Mouse (Mus musculus) intestine, embryonic 15.5 days (tissue): ENCODE results near the gene Crat. TPM values are rescaled to one million over a fixed set of nuclear protein-coding genes. Genes with fewer than 3 reads are reported as not detected.

ENCODE experiments used
- ATAC-seq: fragments of 200-750 bp; cut with Nextera tagmentation; 2 replicates; pipeline ENCODE4 v1.8.0; 2017; ENCODE audit warnings: moderate TSS enrichment, moderate library complexity
- H3K27ac ChIP-seq: fragments of 300-500 bp; sonication (generic); 2 replicates; pipeline ENCODE4 v1.5.1; 2015; ENCODE audit warnings: mild to moderate bottlenecking, inconsistent platforms
- H3K27me3 ChIP-seq: fragments of 300-500 bp; sonication (generic); replicated peaks from 2 replicates; pipeline ENCODE4 v1.6.1; 2015; ENCODE audit warnings: inconsistent platforms
- H3K36me3 ChIP-seq: fragments of 300-500 bp; sonication (generic); 2 replicates; pipeline ENCODE4 v1.6.1; 2015; ENCODE audit warnings: inconsistent platforms
- H3K4me1 ChIP-seq: fragments of 300-500 bp; sonication (generic); replicated peaks from 2 replicates; pipeline ENCODE4 v1.6.1; 2015; ENCODE audit warnings: inconsistent platforms
- H3K4me2 ChIP-seq: fragments of 300-500 bp; sonication (generic); replicated peaks from 2 replicates; pipeline ENCODE4 v1.6.1; 2015; ENCODE audit warnings: mild to moderate bottlenecking, inconsistent platforms
- H3K4me3 ChIP-seq: fragments of 300-500 bp; sonication (generic); replicated peaks from 2 replicates; pipeline ENCODE4 v1.5.1; 2015; ENCODE audit warnings: inconsistent platforms
- H3K9ac ChIP-seq: fragments of 300-500 bp; sonication (generic); 2 replicates; pipeline ENCODE4 v1.6.1; 2015; ENCODE audit warnings: inconsistent platforms
- H3K9me3 ChIP-seq: fragments of 300-500 bp; sonication (generic); 2 replicates; pipeline ENCODE4 v1.6.1; 2016; ENCODE audit warnings: inconsistent platforms
- WGBS: fragments of 180-500 bp; shearing (Covaris S2); methylation state at CpG from one replicate; pipeline ENCODE4 v1.1.7; 2015; 5-methylcytosine and 5-hydroxymethylcytosine counted together
- polyA plus RNA-seq: library from polyadenylated mRNA; unstranded; fragments of >200 nt; fragmentation: Nextera tagmentation; extraction: Ambion mirVana; gene quantifications from 2 replicates; pipeline ENCODE4 v1.2.1, GENCODE M21; 2015

The Crat gene
- 19.6 and 19.8 TPM in 2 replicates for polyA plus RNA-seq

DNA sequence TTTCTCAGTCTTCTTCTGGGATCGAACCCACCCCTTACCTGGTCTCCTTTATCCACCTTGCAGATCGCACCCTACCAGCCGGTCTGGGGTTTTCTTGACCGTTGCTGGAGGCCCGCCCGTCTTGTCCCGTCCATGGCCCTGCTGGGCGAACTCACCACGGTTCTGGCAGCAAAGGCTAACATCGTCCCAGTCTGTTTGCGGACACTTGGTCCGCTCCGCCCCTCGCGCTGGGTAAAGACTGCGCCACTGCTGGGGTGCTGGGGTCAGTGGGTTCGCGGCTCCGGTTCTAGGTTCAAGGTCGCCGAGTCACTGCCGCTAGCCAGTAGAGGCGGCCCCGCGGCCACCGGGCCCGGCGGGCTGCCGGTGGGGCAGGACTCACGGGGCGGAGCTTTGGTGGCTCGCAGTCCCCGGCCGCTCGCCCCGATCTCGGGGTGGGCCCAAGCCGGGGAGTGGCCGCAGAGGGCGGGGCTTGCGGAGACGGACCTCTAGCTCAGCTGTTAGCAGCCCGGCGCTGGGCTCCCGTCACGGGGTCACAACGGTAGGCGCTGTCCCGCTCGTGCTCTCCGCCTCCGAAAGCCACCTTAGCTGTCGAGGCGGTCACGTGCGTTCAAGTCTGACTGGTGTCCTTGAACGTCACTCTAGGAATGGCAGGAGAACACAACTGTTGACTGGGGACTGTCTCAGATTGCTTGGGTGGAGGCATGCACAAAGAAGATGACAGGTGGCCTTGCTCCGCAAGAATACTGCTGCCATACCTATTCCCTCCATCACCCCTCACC, at the start of gene Crat:
Crat (minus strand) TSS at position 657 of the 779 bp plus-strand sequence.
- WGBS, result 1% methylated on average over 57 of the region's 58 CpGs
- Histone ChIP-seq H3K27ac (peak within 1 kb of the TSS; percentile 97), H3K4me2 (peak within 1 kb of the TSS; percentile 86), H3K9me3 (no peaks in the 10 kb centered on the region), H3K27me3 (no peaks in the 10 kb centered on the region), H3K4me3 (peak within 1 kb of the TSS; percentile 90), H3K4me1 (peaks cover 28% of the 10 kb centered on the region), H3K9ac (peak within 1 kb of the TSS; percentile 96), H3K36me3 (no peaks in the 10 kb centered on the region)
- peak; percentile 95 for ATAC-seq

DNA sequence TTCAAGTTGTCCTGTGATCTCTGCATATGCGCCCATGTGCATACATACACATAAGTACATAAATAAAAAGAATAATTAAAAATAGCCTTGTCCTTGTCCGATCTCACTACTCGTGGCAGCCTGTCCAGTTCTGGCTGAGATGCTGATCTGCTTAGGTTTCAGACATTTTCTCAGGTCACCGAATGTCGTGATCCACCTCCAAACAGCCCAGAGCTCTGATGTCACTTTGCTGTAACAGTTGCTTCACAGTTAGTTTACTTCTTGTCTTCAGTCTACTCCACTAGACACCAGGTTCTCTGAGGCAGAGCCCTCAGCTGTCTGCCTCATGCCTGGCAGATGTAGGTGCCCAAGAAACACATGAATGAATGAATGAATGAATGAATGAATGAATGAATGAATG, 48.8 kb upstream of the Crat start:
- Histone ChIP-seq H3K27me3 (no peaks in the 10 kb centered on the region), H3K9me3 (no peaks in the 10 kb centered on the region), H3K27ac (peak overlapping the region; percentile 74), H3K4me2 (peak overlapping the region; percentile 59), H3K4me3 (peak overlapping the region; percentile 23), H3K9ac (no peak overlapping the region), H3K4me1 (peaks cover 24% of the 10 kb centered on the region), H3K36me3 (no peaks in the 10 kb centered on the region)
- ATAC-seq, result no peak
- WGBS, result 49% methylated on average over 5 of the region's 5 CpGs

DNA sequence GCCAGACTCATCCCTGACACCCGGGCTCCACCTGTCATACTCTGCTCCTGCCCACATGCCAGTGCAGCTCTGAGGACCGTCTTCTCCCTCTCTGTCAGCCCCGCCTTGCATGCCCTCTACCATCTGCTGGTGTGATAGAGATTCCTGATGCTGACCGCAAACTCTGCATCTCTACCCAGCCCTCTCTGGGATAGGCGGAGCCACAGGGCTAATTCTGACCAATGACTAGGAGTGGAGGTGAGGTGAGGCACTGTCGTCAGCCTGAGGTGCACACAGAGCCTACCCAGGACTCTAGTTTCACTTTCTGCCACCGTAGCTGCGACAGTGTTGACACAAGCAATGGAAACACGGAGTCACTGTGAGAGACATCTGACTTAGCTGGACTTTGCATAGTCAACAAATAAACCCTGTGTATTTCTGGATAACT, 48.3 kb upstream of the Crat start:
- no peaks in the 10 kb centered on the region for H3K36me3 ChIP-seq
- peaks cover 20% of the 10 kb centered on the region for H3K4me1 ChIP-seq
- H3K9me3 ChIP-seq, result no peaks in the 10 kb centered on the region
- peak overlapping the region; percentile 74 for H3K27ac ChIP-seq
- H3K27me3 ChIP-seq, result no peaks in the 10 kb centered on the region
- no peak overlapping the region for H3K9ac ChIP-seq
- peak overlapping the region; percentile 59 for H3K4me2 ChIP-seq
- WGBS, result 3% methylated on average over 9 of the region's 9 CpGs
- peak overlapping the region; percentile 23 for H3K4me3 ChIP-seq
- ATAC-seq, result peak; percentile 96

DNA sequence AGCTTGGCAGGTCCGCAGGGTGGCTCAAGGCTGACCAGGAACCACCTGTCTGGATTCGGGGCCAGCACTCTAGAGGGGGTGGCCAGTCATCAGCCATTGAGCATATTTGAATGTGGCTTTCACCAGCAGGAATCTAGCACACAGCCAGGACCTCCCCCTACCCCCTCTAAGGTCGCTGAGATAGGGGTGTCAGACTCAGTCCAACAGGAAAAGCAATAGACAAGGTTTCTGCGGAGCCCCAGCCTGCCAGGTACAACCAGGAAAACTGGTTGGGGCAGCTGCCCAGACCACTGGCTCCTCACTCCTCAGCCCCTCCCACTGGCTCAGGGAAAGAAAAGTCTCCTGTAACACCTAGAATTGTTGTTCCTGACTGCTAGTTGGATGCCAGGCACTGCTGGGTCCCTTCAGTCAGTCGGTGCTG, 47.7 kb upstream of the Crat start:
- ATAC-seq, result peak; percentile 79
- H3K4me3 ChIP-seq, result peak overlapping the region; percentile 23
- H3K4me1 ChIP-seq, result peaks cover 19% of the 10 kb centered on the region
- H3K27ac ChIP-seq, result peak overlapping the region; percentile 74
- no peaks in the 10 kb centered on the region for H3K36me3 ChIP-seq
- no peaks in the 10 kb centered on the region for H3K9me3 ChIP-seq
- no peaks in the 10 kb centered on the region for H3K27me3 ChIP-seq
- 6% methylated on average over 5 of the region's 5 CpGs for WGBS
- H3K9ac ChIP-seq, result no peak overlapping the region
- peak overlapping the region; percentile 59 for H3K4me2 ChIP-seq

DNA sequence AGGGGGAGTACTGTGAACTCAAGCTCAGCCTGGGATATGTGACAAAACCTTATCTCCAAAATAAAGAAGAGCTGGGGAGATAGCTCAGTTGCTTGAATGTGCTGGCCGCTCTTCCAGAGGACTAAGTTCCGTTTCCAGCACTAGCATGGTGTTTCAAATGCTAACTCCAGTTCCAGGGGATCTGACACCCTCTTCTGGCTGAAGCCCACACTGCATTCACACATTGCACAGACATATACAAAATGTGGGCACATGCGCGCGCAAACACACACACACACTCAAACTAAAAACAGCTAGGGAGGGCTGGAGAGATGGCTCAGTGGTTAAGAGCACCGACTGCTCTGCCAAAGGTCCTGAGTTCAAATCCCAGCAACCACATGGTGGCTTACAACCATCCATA, 43.6 kb upstream of the Crat start:
- Histone ChIP-seq H3K4me1 (peaks cover 13% of the 10 kb centered on the region), H3K4me3 (no peak overlapping the region), H3K27ac (no peak overlapping the region), H3K9ac (no peak overlapping the region), H3K27me3 (no peaks in the 10 kb centered on the region), H3K36me3 (no peaks in the 10 kb centered on the region), H3K9me3 (no peaks in the 10 kb centered on the region), H3K4me2 (no peak overlapping the region)
- WGBS, result 90% methylated on average over 6 of the region's 6 CpGs
- no peak for ATAC-seq

DNA sequence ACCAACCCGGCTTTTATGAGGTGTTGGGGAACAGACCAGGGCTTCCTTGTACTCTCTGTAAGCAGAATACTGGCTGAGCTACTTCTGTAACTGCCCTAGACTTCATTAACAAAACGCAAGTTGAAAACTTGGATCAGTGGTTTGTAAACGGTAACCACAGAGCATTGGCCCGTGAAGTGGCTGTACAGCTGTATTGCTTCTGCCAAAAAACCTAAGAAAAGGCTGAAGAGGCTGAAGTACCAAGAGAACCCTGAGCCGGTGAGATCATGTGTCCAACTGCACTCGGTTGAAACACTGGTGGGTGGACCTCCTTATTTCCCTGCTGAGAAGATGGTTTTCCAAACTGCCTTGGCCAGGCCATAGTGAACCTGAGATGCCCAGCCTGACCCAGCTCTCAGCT, 42.7 kb upstream of the Crat start:
- no peak for ATAC-seq
- Histone ChIP-seq H3K27ac (no peak overlapping the region), H3K9me3 (no peaks in the 10 kb centered on the region), H3K4me3 (no peak overlapping the region), H3K4me2 (no peak overlapping the region), H3K4me1 (peaks cover 6% of the 10 kb centered on the region; the same call in 1 of the 2 replicates), H3K9ac (no peak overlapping the region), H3K27me3 (no peaks in the 10 kb centered on the region), H3K36me3 (no peaks in the 10 kb centered on the region)
- WGBS, result 77% methylated on average over 6 of the region's 6 CpGs

DNA sequence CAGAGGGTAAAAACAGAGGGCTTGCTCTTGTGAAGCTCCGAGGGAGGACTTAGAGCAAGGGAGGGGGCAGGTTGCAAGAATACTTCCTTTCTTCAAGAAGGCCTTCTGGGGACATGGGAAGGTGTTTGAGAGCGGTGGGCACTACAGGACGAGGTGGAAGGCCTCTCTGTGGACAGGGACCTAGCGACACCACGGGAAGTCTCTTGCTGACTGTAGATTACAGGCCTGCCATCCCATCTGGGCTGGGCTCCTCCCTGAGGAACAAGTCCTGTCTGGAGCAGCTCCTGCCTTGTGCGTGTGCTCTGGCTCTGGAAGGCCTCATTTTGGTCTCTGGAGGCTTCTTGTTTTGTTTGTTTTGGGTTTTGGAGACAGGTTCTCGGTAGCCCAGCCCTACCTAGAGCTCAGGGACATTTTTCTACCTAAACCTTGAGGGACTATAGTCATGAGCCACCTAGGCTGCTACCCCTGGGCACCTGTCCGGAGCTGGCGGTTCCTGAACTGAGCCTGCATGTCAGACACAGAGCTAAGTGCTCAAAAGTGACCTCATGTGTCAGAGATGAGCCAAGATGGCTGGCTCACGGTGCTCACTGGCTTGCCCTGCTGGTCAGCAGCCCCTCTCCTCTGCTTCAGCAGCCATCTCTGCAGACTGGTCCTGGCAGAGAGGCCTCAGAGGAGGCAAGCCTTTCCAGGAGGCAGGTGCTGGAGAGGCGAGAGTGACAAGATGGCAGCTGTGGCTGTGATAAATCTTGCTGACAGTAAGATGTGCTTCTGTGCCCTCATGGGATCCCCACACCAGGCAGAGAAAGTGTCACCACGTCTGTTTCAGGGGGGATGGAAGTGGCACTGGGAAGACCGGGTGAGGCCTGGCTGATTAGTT, 40.7 kb upstream of the Crat start:
- H3K9ac ChIP-seq, result no peak overlapping the region
- 68% methylated on average over 13 of the region's 13 CpGs for WGBS
- no peak overlapping the region for H3K27ac ChIP-seq
- H3K4me3 ChIP-seq, result no peak overlapping the region
- no peaks in the 10 kb centered on the region for H3K9me3 ChIP-seq
- no peaks in the 10 kb centered on the region; the same call in 1 of the 2 replicates for H3K36me3 ChIP-seq
- H3K4me1 ChIP-seq, result no peaks in the 10 kb centered on the region
- no peaks in the 10 kb centered on the region for H3K27me3 ChIP-seq
- H3K4me2 ChIP-seq, result no peak overlapping the region
- ATAC-seq, result no peak

DNA sequence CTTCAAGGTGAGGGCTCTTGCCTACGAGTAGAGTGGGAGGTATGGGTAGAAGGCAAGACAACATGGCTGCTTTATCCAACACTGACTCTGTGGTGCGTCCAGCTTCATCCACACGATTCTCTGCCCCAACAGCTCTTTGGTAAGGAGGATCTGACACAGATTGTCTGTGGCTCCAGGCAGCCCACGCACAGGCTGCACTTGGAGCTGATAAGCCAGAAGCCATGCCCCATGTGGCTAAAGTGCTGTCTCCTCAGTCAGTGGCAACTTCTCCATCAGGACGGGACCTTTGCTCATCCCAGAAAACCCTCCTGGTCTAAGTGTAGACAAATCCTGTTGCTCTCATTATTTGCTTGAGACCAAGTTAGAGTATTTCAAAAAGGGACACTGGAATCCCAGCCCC, 39.0 kb upstream of the Crat start:
- Histone ChIP-seq H3K4me3 (no peak overlapping the region), H3K4me1 (no peaks in the 10 kb centered on the region), H3K9ac (no peak overlapping the region), H3K9me3 (no peaks in the 10 kb centered on the region), H3K27ac (no peak overlapping the region), H3K36me3 (peaks cover 12% of the 10 kb centered on the region), H3K27me3 (no peaks in the 10 kb centered on the region), H3K4me2 (no peak overlapping the region)
- WGBS, result 84% methylated on average over 5 of the region's 5 CpGs
- ATAC-seq, result no peak

DNA sequence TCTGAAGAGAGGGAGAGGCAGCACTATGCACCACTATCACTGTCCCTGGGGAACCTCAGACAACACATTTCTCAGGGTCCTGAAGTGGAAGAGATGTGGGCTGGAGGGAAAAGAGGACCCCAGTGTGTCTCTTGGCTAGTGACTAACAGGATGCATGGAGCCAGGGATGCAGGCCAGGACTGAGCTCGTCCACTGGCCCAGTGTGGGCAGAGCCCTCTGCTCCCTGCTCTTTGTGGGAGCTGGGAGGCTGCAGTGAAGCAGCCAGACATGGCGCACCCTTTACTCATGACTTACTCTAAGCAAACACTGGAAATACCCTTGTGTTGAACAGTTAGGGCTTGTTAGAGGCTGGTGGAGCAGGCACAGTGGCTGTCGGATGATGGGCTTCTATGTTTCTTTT, 38.0 kb upstream of the Crat start:
- Histone ChIP-seq H3K27ac (no peak overlapping the region), H3K27me3 (no peaks in the 10 kb centered on the region)
- ATAC-seq, result no peak

DNA sequence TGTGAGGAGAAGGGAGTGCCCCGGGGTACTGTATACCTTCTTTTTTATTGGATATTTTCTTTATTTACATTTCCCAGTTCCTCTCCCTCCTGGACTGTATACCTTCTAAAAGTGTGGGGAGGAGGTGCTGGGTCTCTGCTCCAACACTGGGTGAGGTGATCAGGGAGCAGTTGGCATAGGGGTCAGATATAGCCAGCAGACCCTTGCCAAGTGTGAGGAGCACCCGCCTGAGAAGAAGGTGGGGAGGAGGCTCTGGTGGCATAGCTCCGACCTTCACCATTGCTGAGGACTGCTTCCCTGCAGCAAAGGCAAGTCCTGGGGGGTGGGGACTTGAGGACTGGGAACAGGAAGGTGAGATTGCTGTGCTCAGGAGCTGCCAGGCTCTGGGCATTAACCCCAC, 35.9 kb upstream of the Crat start:
- no peak overlapping the region for H3K27ac ChIP-seq
- no peaks in the 10 kb centered on the region for H3K9me3 ChIP-seq
- ATAC-seq, result no peak
- peaks cover 5% of the 10 kb centered on the region; the same call in 1 of the 2 replicates for H3K4me1 ChIP-seq
- no peak overlapping the region for H3K9ac ChIP-seq
- H3K4me3 ChIP-seq, result no peak overlapping the region
- H3K27me3 ChIP-seq, result no peaks in the 10 kb centered on the region
- H3K36me3 ChIP-seq, result peaks cover 24% of the 10 kb centered on the region
- 69% methylated on average over 3 of the region's 3 CpGs for WGBS
- no peak overlapping the region for H3K4me2 ChIP-seq

More for the DNA sequence above, 38.0 kb upstream of the Crat start:
- WGBS, result 80% methylated on average over 3 of the region's 3 CpGs
- H3K9ac ChIP-seq, result no peak overlapping the region
- H3K9me3 ChIP-seq, result no peaks in the 10 kb centered on the region
- no peaks in the 10 kb centered on the region for H3K4me1 ChIP-seq
- H3K4me3 ChIP-seq, result no peak overlapping the region
- H3K4me2 ChIP-seq, result no peak overlapping the region
- H3K36me3 ChIP-seq, result peaks cover 19% of the 10 kb centered on the region

DNA sequence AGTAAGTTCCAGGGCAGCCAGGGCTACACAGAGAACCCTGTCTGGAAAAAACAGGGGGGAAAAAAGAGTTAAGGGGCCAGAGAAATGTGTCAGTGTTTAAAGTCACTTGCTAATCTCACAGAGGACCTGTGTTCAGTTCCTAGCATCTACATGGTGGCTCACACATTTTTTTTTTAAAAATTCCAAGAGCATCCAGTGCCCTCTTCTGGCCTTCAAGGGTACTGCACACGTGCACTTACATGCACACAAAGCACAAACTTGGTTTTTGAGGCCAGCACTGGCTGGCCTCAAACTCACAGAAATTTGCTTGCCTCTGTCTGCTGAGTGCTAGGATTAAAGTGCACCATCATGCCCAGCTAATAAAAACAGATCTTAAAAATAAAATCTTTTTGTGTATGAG, 34.9 kb upstream of the Crat start:
- Histone ChIP-seq H3K4me3 (no peak overlapping the region), H3K27me3 (no peaks in the 10 kb centered on the region), H3K4me2 (no peak overlapping the region), H3K36me3 (peaks cover 32% of the 10 kb centered on the region), H3K9ac (no peak overlapping the region), H3K9me3 (no peaks in the 10 kb centered on the region), H3K4me1 (peaks cover 14% of the 10 kb centered on the region), H3K27ac (no peak overlapping the region)
- ATAC-seq, result no peak
- 71% methylated on average over 1 of the region's 1 CpGs for WGBS

DNA sequence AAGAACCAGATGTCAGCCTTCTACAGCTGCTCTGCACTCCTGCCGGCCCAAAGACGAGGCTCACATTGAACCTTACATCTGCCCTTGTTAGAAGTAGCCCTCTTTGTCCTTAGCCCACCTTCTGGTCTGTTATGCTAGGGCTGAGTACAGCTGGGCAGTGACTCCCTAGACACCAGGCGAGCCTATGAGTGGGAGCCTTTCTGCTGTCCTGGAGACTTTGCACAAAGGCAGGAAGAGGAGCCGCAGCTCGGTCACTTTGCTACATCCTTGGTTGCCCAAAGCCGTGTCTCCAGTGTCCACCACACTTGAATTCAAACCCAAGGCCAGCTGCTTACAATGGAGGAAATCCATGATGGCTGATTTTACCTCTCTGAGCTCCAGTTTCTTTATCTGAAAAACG, 32.8 kb upstream of the Crat start:
- H3K4me3 ChIP-seq, result no peak overlapping the region
- H3K4me1 ChIP-seq, result peaks cover 36% of the 10 kb centered on the region
- no peaks in the 10 kb centered on the region for H3K27me3 ChIP-seq
- ATAC-seq, result no peak
- H3K9me3 ChIP-seq, result no peaks in the 10 kb centered on the region
- H3K4me2 ChIP-seq, result no peak overlapping the region
- H3K27ac ChIP-seq, result no peak overlapping the region
- H3K36me3 ChIP-seq, result peaks cover 33% of the 10 kb centered on the region
- H3K9ac ChIP-seq, result no peak overlapping the region
- WGBS, result 93% methylated on average over 7 of the region's 7 CpGs
